Mouse (Mus musculus) liver, adult 2 months (tissue): Measurements from ENCODE around the gene Ddx5. TPM values are rescaled to one million over a fixed set of nuclear protein-coding genes. Genes with fewer than 3 reads are reported as not detected.

ENCODE experiments used
- DNase-seq: peaks from one replicate; pipeline ENCODE4 v3.0.0-alpha.2; 2011; ENCODE audit warnings: low read depth, low spot score; ENCODE audit errors: extremely low read depth
- H3K27ac ChIP-seq: fragments of 200-500 bp; replicated peaks from 2 replicates; pipeline ENCODE4 v1.5.1; 2012; ENCODE audit warnings: low read depth, mild to moderate bottlenecking, control low read depth, inconsistent platforms, low read length; ENCODE audit not compliant: insufficient read depth
- H3K27me3 ChIP-seq: fragments of 200-500 bp; 2 replicates; pipeline ENCODE4 v1.6.1; 2012; ENCODE audit warnings: mild to moderate bottlenecking, moderate library complexity, low read length, inconsistent platforms; ENCODE audit not compliant: control insufficient read depth, insufficient read depth
- H3K36me3 ChIP-seq: fragments of 200-500 bp; 2 replicates; pipeline ENCODE4 v1.6.1; 2012; ENCODE audit warnings: low read length, inconsistent platforms; ENCODE audit not compliant: control insufficient read depth, insufficient read depth
- H3K4me1 ChIP-seq: fragments of 200-500 bp; 2 replicates; pipeline ENCODE4 v1.6.1; 2011; ENCODE audit warnings: low read length; ENCODE audit not compliant: control insufficient read depth, insufficient read depth
- H3K4me3 ChIP-seq: fragments of 200-500 bp; 2 replicates; pipeline ENCODE4 v1.5.1; 2011; ENCODE audit warnings: low read depth, mild to moderate bottlenecking, control low read depth, low read length, moderate library complexity; ENCODE audit not compliant: insufficient read depth
- H3K79me2 ChIP-seq: fragments of 200-500 bp; 2 replicates; pipeline ENCODE4 v1.6.1; 2012; ENCODE audit warnings: inconsistent platforms, mild to moderate bottlenecking, low read length, moderate library complexity; ENCODE audit not compliant: control insufficient read depth, insufficient read depth
- H3K9ac ChIP-seq: fragments of 200-500 bp; 2 replicates; pipeline ENCODE4 v1.6.1; 2012; ENCODE audit warnings: low read depth, mild to moderate bottlenecking, control low read depth, inconsistent platforms, low read length
- CTCF ChIP-seq: fragments of 200-500 bp; IDR thresholded peaks from 2 replicates; pipeline ENCODE4 v1.5.1; 2011; ENCODE audit warnings: low read depth, low read length, control low read depth
- POLR2A ChIP-seq: fragments of 200-500 bp; IDR thresholded peaks from 2 replicates; pipeline ENCODE4 v1.6.1; 2011; ENCODE audit warnings: low read length, control low read depth; ENCODE audit not compliant: insufficient read depth; ENCODE audit errors: extremely low read depth
- WGBS: fragments of 180-500 bp; shearing (Covaris S2); methylation state at CpG from one replicate; pipeline ENCODE4 v1.1.7; 2018; 5-methylcytosine and 5-hydroxymethylcytosine counted together
- polyA plus RNA-seq: library from polyadenylated mRNA; depleted of rRNA; stranded (reverse); fragments of >200 nt; gene quantifications from 2 replicates; pipeline ENCODE4 v1.2.3, GENCODE M21; 2012
- total RNA-seq: library from RNA; depleted of rRNA; stranded (reverse); fragments of >200 nt; gene quantifications from 2 replicates; pipeline ENCODE4 v1.2.3, GENCODE M21; 2014

The Ddx5 gene
- total and polyA plus RNA-seq, 2 experiments: 218 to 389 TPM

DNA sequence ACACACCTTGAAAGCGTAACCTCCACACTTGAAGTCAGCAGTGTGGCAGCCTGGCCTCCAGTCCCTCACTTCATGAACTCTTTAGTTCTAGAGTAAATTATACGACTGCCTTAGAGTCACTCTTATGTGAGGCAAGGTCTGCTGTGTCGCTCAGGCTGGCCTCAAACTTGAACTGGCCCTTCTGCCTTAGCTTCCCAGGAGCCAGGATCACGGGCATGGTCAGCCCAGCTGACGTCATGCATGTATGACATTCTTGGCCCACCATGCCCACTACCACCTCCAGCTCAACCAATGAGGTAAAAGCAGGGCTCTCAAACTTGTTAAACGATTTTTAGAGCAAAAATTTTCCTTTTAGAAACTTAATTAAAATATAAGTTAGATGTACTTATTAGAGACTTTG is 32.4 kb upstream of the Ddx5 start:
- DNase-seq: no peak
- no peak overlapping the region for H3K9ac ChIP-seq
- WGBS: 89% methylated on average over 6 of the region's 6 CpGs
- H3K36me3 ChIP-seq: peaks cover 49% of the 10 kb centered on the region
- H3K4me1 ChIP-seq: peaks cover 5% of the 10 kb centered on the region; the same call in 1 of the 2 replicates
- no peaks in the 10 kb centered on the region for H3K27me3 ChIP-seq
- H3K79me2 ChIP-seq: no peaks in the 10 kb centered on the region
- H3K4me3 ChIP-seq: no peak overlapping the region
- H3K27ac ChIP-seq: no peak overlapping the region
- no peak for TF ChIP-seq POLR2A
- TF ChIP-seq CTCF: no peak

- WGBS: 69% methylated on average over 4 of the region's 4 CpGs
- peaks cover 5% of the 10 kb centered on the region; the same call in 1 of the 2 replicates for H3K4me1 ChIP-seq
- peak; percentile 30 for DNase-seq
- TF ChIP-seq POLR2A (no peak), CTCF (no peak)
- H3K36me3 ChIP-seq: peaks cover 47% of the 10 kb centered on the region
- no peaks in the 10 kb centered on the region for H3K27me3 ChIP-seq
- H3K9ac ChIP-seq: no peak overlapping the region
- H3K4me3 ChIP-seq: no peak overlapping the region
- no peak overlapping the region; the same call in 1 of the 2 replicates for H3K27ac ChIP-seq
- H3K79me2 ChIP-seq: no peaks in the 10 kb centered on the region
These were observed 32.0 kb upstream of the Ddx5 start for GRCm38 (mm10) chr11:106820972-106821371.

- H3K4me1 ChIP-seq: peaks cover 5% of the 10 kb centered on the region; the same call in 1 of the 2 replicates
- 93% methylated on average over 6 of the region's 6 CpGs for WGBS
- H3K27ac ChIP-seq: no peak overlapping the region
- peaks cover 48% of the 10 kb centered on the region for H3K36me3 ChIP-seq
- no peak overlapping the region for H3K4me3 ChIP-seq
- no peak for DNase-seq
- TF ChIP-seq CTCF (no peak), POLR2A (no peak)
- no peaks in the 10 kb centered on the region for H3K27me3 ChIP-seq
- H3K79me2 ChIP-seq: no peaks in the 10 kb centered on the region
- H3K9ac ChIP-seq: no peak overlapping the region
These were observed 31.3 kb upstream of the Ddx5 start for GRCm38 (mm10) chr11:106820252-106820651.

GRCm38 (mm10) chr11:106819595-106819994 is 30.6 kb upstream of the Ddx5 start:
- WGBS: 86% methylated on average over 9 of the region's 9 CpGs
- TF ChIP-seq POLR2A: no peak
- no peak for TF ChIP-seq CTCF
- Histone ChIP-seq H3K36me3 (peaks cover 48% of the 10 kb centered on the region), H3K4me1 (peaks cover 8% of the 10 kb centered on the region; the same call in 1 of the 2 replicates), H3K27me3 (no peaks in the 10 kb centered on the region), H3K79me2 (no peaks in the 10 kb centered on the region), H3K9ac (no peak overlapping the region), H3K4me3 (no peak overlapping the region), H3K27ac (no peak overlapping the region)
- DNase-seq: no peak

GRCm38 (mm10) chr11:106818341-106818740 is 29.4 kb upstream of the Ddx5 start:
- DNase-seq: peak; percentile 40
- TF ChIP-seq POLR2A: no peak
- no peak for TF ChIP-seq CTCF
- H3K4me1 ChIP-seq: peaks cover 8% of the 10 kb centered on the region
- 37% methylated on average over 9 of the region's 9 CpGs for WGBS
- H3K79me2 ChIP-seq: no peaks in the 10 kb centered on the region
- no peak overlapping the region for H3K27ac ChIP-seq
- no peak overlapping the region for H3K9ac ChIP-seq
- H3K4me3 ChIP-seq: no peak overlapping the region
- H3K27me3 ChIP-seq: no peaks in the 10 kb centered on the region
- H3K36me3 ChIP-seq: peaks cover 42% of the 10 kb centered on the region

DNA sequence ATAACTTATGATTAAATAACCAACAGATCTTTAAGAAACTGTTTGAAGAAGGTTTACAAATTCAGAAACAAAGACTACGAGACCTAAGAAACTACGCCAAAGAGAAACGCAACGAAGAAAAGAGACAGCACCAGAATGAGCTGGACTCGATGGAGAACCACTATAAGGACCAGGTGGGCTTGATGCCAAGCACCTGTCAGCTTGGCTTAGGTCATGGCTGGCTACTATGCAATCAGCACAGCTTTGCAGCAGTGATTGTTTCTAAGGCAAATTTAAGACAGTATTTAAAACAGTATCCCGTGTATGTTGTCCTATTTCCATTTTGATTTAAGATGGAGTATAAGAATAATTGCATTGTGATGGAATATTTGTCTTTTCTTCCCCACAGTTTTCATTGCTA is 28.8 kb upstream of the Ddx5 start:
- TF ChIP-seq POLR2A: no peak
- no peak for TF ChIP-seq CTCF
- no peak overlapping the region for H3K9ac ChIP-seq
- H3K27me3 ChIP-seq: no peaks in the 10 kb centered on the region
- H3K27ac ChIP-seq: no peak overlapping the region
- 86% methylated on average over 6 of the region's 6 CpGs for WGBS
- no peak overlapping the region for H3K4me3 ChIP-seq
- H3K79me2 ChIP-seq: no peaks in the 10 kb centered on the region
- DNase-seq: no peak
- peaks cover 39% of the 10 kb centered on the region for H3K36me3 ChIP-seq
- H3K4me1 ChIP-seq: peaks cover 10% of the 10 kb centered on the region
